Mouse (Mus musculus): Measurements from ENCODE around the gene Aldoart2. TPM values are rescaled to one million over a fixed set of nuclear protein-coding genes. Genes with fewer than 3 reads are reported as not detected.

Gene Aldoart2
- 7.8 TPM for polyA plus RNA-seq (2014; fragmentation: Illumina TruSeq; extraction: RNeasy Lipid Tissue Mini Kit (QIAGEN cat#74804); ENCODE audit: low read depth, low replicate concordance)

DNA sequence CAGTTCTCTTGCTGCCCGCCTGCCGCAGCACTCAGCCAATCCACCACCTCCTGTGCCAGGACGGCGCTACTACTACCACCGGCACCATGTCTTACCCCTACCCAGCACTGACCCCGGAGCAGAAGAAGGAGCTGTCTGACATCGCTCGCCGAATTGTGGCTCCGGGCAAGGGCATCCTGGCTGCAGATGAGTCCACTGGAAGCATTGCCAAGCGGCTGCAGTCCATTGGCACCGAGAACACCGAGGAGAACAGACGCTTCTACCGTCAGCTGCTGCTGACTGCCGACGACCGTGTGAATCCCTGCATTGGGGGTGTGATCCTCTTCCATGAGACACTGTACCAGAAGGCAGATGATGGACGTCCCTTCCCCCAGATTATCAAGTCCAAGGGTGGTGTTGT, at the start of gene Aldoart2:
Gene Aldoart2, plus strand, starts transcription at position 34 of the 400 bp plus-strand sequence.

GRCm38 (mm10) chr12:55598887-55599561, 34.0 kb downstream of the Aldoart2 start, which contains the start of gene Insm2:
Insm2 (plus strand) TSS chr12:55599427.

Other genes starting within 250 kb of the Aldoart2 start
- gene Psma6, start 181.0 kb upstream of the Aldoart2 start, polyA plus RNA-seq (2014; fragmentation: Illumina TruSeq; extraction: RNeasy Lipid Tissue Mini Kit (QIAGEN cat#74804); ENCODE audit: low read depth, low replicate concordance), result 190 TPM
- gene Nfkbia, start 72.6 kb upstream of the Aldoart2 start, polyA plus RNA-seq (2014; fragmentation: Illumina TruSeq; extraction: RNeasy Lipid Tissue Mini Kit (QIAGEN cat#74804); ENCODE audit: low read depth, low replicate concordance), result 62.6 TPM
- gene Insm2, start 34.2 kb downstream of the Aldoart2 start, polyA plus RNA-seq (2014; fragmentation: Illumina TruSeq; extraction: RNeasy Lipid Tissue Mini Kit (QIAGEN cat#74804); ENCODE audit: low read depth, low replicate concordance), result not detected